Mouse (Mus musculus): ENCODE measurements around the gene Gm49721. TPM values are rescaled to one million over a fixed set of nuclear protein-coding genes. Genes with fewer than 3 reads are reported as not detected.
"Not testable (repeated sequence)": the region's sequence is repeated elsewhere in the genome, so short reads cannot be mapped to it uniquely, and the experiment has no call there.

Gene Gm49721
- total and polyA plus RNA-seq, 2 experiments = 0.17 TPM; not detected in 1

DNA sequence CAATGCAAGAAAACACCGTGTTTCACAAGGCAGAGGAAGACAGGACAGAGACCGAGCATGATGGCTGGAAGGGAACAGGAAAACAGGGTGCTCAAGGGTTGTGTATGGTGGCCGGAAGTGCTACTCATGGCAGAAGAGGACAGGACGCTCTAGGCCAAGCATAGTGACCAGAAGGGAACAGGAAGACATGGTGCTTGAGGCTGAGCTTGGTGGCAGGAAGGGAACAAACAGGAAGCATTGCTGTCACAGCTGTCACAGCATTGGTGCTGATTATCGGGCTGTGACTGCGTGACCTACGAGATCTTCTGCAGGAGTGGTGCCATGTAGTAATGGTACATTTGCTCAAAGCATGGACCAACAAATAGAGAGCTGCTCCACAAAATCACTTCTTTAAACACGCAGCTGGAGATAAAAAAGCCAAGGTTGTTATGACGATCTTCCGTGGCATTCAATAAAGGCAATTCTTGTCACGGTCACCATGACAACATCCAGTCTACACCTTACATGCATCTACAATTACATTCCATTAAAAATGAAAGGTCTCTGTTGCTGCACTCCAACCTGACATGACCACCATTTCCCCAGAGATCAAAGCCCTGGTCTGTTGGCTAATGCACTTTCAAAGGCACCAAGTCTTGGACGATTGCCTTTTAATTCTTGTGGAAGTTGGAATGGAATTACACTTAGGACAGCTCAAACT lies 106.9 kb downstream of the Gm49721 start:
- H3K27ac ChIP-seq (replicated peaks; ENCODE audit: insufficient read depth, low read depth, low read length); H3K4me3 ChIP-seq (ENCODE audit: insufficient read depth, low read depth, low read length); H3K27me3 ChIP-seq (ENCODE audit: control insufficient read depth, insufficient read depth, low read length); H3K4me1 ChIP-seq (ENCODE audit: control insufficient read depth, insufficient read depth, low read length); DNase-seq (ENCODE audit: extremely low read depth, low read depth, low spot score); H3K9ac ChIP-seq (ENCODE audit: low read depth, low read length); H3K36me3 ChIP-seq (ENCODE audit: control insufficient read depth, insufficient read depth, low read length); H3K79me2 ChIP-seq (ENCODE audit: control insufficient read depth, insufficient read depth, low read length): not testable (repeated sequence)
- WGBS = no CpG with 5 or more reads among the region's 12 CpGs

DNA sequence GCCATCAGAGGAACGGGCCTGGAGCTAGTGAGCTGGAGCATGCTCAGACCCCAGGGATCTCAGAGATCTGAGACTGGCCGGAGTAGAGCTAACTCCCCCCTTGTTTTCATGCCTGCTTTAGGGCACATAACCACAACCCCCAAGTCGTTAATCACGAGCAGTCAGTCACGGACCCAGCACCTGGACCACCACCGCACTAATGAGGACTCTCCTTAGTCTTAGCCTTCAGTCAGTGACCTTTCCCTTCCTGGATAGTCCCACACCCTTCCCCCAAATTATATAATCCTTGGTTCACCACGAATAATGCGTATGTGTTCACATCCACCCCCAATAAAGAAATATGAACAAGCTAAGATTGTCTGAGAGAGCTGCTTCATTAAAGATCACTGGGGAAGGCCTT lies 108.1 kb downstream of the Gm49721 start:
- H3K4me1 ChIP-seq (ENCODE audit: control insufficient read depth, insufficient read depth, low read length); H3K27me3 ChIP-seq (ENCODE audit: control insufficient read depth, insufficient read depth, low read length); H3K36me3 ChIP-seq (ENCODE audit: control insufficient read depth, insufficient read depth, low read length); H3K27ac ChIP-seq (replicated peaks; ENCODE audit: insufficient read depth, low read depth, low read length); DNase-seq (ENCODE audit: extremely low read depth, low read depth, low spot score); H3K79me2 ChIP-seq (ENCODE audit: control insufficient read depth, insufficient read depth, low read length); H3K9ac ChIP-seq (ENCODE audit: low read depth, low read length); H3K4me3 ChIP-seq (ENCODE audit: insufficient read depth, low read depth, low read length): not testable (repeated sequence)
- WGBS = 91% methylated on average over 6 of the region's 8 CpGs

Other genes with a start within 250 kb of the Gm49721 start
- 3.1 and 3.2 TPM in 2 replicates for gene Ezr, start 196.1 kb upstream of the Gm49721 start, total RNA-seq (2014; rRNA removed)
- 2.4 and 2.6 TPM in 2 replicates for gene Ezr, start 196.1 kb upstream of the Gm49721 start, polyA plus RNA-seq (2012; rRNA removed)
- 19.1 and 20.4 TPM in 2 replicates for gene Rsph3b, start 30.2 kb upstream of the Gm49721 start, total RNA-seq (2014; rRNA removed)
- gene Rsph3b, start 30.2 kb upstream of the Gm49721 start, polyA plus RNA-seq (2012; rRNA removed) = 17.0 and 20.5 TPM in 2 replicates
- 6.8 and 7.0 TPM in 2 replicates for gene Tagap1, start 17.7 kb upstream of the Gm49721 start, total RNA-seq (2014; rRNA removed)
- 6.9 and 10.9 TPM in 2 replicates for gene Tagap1, start 17.7 kb upstream of the Gm49721 start, polyA plus RNA-seq (2012; rRNA removed)
- gene Rnaset2b, start 8.3 kb upstream of the Gm49721 start, total RNA-seq (2014; rRNA removed) = 160 and 194 TPM in 2 replicates
- gene Rnaset2b, start 8.3 kb upstream of the Gm49721 start, polyA plus RNA-seq (2012; rRNA removed) = 113 and 123 TPM in 2 replicates
- gene Gm1604a, start 46.7 kb downstream of the Gm49721 start, total RNA-seq (2014; rRNA removed) = not detected in 2 replicates
- not detected in 2 replicates for gene Gm1604a, start 46.7 kb downstream of the Gm49721 start, polyA plus RNA-seq (2012; rRNA removed)
- 0.74 and 1.3 TPM in 2 replicates for gene Rps6ka2, start 191.2 kb downstream of the Gm49721 start, total RNA-seq (2014; rRNA removed)
- 0.56 and 0.72 TPM in 2 replicates for gene Rps6ka2, start 191.2 kb downstream of the Gm49721 start, polyA plus RNA-seq (2012; rRNA removed)

Measured in liver, adult 2 months (tissue).